Mouse (Mus musculus) urinary bladder, postnatal 25 days (tissue): ENCODE measurements at regions not wholly inside any gene's neighbourhood (a gene's known extent, or its start where the extent isn't known, plus 50 kb on each side); places are given as distances from the start of the nearest gene placed in this dataset.
A peak's percentile ranks its signal among the peaks of the same experiment; 100 is the strongest.

Experiments used
- DNase-seq: peaks from one replicate; pipeline ENCODE4 v3.0.0; 2022; ENCODE audit warnings: low spot score

- no peak for DNase-seq
Observed at GRCm38 (mm10) chr6:100096393-100097125, 190.7 kb downstream of the Rybp start.

DNA sequence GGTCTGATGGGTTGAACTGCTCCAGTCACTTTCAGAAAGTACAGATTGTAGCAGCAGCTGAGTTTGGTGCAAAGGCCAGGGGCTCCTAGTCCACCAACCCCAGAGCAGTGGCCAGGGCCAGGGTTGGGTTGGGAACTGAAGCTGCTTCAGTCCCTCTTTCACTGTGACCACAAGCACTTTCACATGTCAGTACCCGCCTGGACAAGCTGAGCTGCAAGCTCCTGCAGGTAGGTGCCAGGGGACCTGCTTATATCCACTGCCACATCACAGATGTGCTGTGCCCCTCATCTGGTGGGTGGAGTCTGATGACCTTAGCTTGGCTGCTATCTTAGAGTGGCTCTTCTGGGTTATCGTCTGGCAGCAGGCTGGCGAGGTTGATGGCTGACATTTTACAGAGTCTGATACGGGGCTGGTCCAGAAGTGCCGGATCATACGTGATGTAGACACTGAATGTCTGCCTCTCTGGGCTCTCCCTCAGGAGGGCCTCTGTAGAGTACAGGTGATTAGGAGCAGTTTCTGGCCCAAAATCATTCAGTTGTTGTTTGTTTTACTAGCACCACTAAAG is 192.6 kb downstream of the Rybp start:
- DNase-seq, result peak; percentile 42

DNA sequence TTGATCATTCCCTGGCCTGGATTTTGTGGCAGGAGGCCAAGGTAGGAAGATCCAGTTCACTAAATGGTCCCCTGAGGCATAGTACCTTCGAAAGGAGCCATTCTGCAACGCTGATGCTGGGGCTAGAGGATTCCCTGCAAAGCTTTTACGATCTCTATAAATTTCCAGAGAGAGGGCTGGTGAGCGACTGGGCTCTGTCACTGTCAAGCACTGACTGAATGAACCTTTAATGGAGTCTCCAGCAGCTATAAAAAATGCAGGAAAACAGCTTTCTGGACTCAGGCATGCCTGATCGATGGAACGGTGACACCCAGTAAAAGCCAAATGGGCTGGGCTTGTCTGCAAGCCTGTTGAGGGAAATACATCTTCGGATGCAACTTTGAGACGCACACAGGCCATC is 194.4 kb downstream of the Rybp start:
- DNase-seq, result no peak

DNA sequence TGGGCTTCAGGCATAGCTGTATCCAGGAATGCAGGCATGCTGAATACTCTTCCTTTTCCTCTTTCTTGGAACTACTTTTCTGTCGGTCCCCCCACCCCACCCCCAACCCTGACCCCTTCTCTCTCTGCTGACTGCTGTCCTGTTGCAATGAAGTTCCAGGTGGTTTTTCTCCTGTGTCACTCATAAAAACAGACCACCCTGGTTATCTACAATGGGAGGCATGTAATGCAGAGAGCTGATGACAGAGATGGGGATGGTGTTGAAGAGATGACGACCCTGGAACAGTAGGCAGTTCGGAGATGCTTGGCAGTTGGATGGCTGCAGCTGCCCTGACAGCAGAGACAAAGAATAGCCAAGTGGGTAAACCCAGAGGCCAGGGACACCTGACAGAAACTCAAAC is 195.5 kb downstream of the Rybp start:
- no peak for DNase-seq

DNA sequence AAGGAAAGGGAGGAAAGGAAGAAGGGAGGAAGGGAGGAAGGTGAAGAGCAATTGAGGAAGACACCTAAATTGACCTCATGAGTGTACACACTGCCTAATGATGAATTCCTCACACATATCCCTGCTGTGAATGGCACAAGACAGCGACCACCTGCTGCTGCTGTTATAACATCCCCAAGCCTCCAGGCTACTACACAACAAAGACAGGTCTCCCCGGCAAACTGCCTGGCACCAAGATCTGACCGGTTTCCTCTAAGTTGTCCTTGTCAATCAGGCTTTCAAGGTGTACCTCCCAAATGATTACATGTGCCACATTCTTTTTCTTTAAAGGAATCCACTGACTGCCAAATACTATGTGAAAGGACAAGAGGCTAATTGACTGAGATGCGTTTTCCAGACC is 198.7 kb downstream of the Rybp start:
- no peak for DNase-seq

- no peak for DNase-seq
Observed at GRCm38 (mm10) chr6:100086807-100087206, 200.5 kb downstream of the Rybp start.

GRCm38 (mm10) chr6:100085981-100086380 is 201.3 kb downstream of the Rybp start:
- no peak for DNase-seq

GRCm38 (mm10) chr6:100083868-100084477 is 203.3 kb downstream of the Rybp start:
- DNase-seq, result no peak

- DNase-seq, result no peak
Observed at GRCm38 (mm10) chr6:100083127-100083526, 204.2 kb downstream of the Rybp start.

- DNase-seq, result peak; percentile 17
Observed at GRCm38 (mm10) chr6:100074672-100075335, 212.5 kb downstream of the Rybp start.

- DNase-seq, result no peak
Observed at GRCm38 (mm10) chr6:100072261-100072968, 214.9 kb downstream of the Rybp start.

- DNase-seq, result no peak
Observed at GRCm38 (mm10) chr6:100069151-100069550, 218.1 kb downstream of the Rybp start.

DNA sequence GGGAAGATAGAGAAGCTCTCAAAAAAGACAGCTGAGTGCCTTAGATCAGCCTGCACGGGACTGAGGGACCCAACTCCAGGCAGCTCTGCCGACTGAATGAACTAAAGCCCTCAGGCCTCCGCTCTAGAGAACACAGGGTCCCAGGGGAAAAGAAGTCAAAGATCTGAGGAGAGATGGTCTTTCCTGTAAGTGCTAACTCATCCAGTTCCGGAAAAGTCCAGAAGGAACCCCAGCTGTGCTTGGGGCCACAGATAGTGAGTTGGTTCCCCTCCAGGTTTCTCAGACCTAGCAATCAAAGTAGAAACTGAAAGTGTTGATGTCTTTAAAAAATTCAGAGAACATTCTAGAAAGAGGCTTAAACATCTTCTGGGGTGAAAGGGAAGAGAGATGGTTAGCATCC is 220.0 kb downstream of the Rybp start:
- no peak for DNase-seq

- no peak for DNase-seq
Observed at GRCm38 (mm10) chr6:100065586-100065985, 221.7 kb downstream of the Rybp start.

GRCm38 (mm10) chr6:100062961-100063360 is 224.3 kb downstream of the Rybp start:
- no peak for DNase-seq

- peak; percentile 17 for DNase-seq
Observed at GRCm38 (mm10) chr6:100059803-100060202, 227.5 kb downstream of the Rybp start.

GRCm38 (mm10) chr6:100055980-100056379 is 231.3 kb downstream of the Rybp start:
- no peak for DNase-seq

DNA sequence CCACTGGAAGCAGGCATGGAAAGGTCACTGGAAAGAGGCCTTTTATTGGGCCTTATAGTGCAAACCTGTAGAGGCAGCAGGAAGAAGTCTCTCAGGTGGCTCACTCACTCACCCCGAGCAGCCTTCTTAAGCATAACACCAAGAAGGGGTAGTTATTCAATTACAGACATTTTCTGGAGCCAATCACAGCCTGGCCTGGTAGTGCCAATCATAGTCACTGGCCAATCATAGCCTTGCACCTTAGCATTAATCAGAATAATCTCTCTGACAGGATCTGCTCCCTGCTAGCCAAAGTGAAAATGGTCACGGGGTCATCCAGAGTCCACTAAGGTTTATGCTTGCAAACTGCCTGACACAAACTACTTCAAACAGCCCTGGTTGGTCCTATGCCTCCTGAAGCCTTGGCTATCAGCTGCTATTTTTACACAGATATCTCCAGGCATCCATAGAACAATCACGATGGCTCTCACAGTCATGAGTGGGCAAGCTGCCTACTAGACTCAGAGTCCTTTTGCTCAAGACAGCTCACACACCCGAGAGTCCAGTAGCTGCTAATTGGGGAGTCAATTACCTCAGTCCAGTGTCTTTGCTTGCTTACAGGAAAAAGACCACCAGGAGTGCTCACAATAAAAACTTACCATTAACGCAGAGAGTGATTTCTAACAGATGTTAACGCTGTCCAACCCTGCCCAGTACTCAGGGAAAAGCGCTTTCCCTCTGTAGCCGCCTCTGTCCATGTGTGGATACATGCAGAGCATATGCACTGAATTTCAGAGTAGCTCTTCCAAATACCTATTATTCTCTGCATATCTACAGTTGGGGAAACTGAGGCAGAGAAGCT is 234.1 kb downstream of the Rybp start:
- no peak for DNase-seq

GRCm38 (mm10) chr6:100052406-100052805 is 234.9 kb downstream of the Rybp start:
- no peak for DNase-seq

DNA sequence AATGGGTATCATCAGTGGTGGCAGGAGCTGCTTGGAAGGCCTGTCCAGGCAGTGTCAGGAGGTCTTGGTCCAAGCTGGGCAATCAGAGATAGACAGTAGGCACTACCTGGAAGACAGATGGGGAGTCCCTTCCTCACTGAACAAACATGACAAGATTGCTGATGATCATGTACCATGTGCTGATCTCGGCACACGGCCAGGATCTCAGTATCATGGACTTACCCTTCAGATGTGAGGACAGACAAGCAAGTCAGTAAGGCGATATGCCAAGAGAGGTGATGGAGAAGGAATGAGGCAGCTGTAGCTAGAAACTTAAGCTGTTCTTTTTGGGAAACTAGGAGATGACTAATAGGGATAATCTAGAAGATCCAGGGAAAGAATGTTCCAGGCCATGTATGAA is 238.2 kb downstream of the Rybp start:
- no peak for DNase-seq

GRCm38 (mm10) chr6:100046186-100046990 is 240.9 kb downstream of the Rybp start:
- no peak for DNase-seq
